In genomic region chr17:50419966-50420365, GRCm38 (mm10) we compare ENCODE assay signal across 8 mouse cellular contexts.
A peak's percentile ranks its signal among the peaks of the same experiment; 100 is the strongest.
DNase-seq lines count a peak whose midpoint lies in the region; ATAC-seq lines count a peak whose summit lies in the region.

No protein-coding gene starts in this region.

- no peak overlapping the region for H3K27ac ChIP-seq in kidney, embryonic 16.5 days (ENCODE audit: low read length)
- H3K27ac ChIP-seq in forebrain, embryonic 13.5 days: no peak overlapping the region
- no peak overlapping the region for H3K27ac ChIP-seq in liver, embryonic 16.5 days (ENCODE audit: low read length)

- H3K4me2 ChIP-seq in kidney, embryonic 16.5 days (replicated peaks; ENCODE audit: low read depth, low read length): no peak overlapping the region
- no peak overlapping the region for H3K4me2 ChIP-seq in forebrain, embryonic 13.5 days
- H3K4me2 ChIP-seq in liver, embryonic 16.5 days (ENCODE audit: low read depth, low read length): no peak overlapping the region

- H3K9me3 ChIP-seq in kidney, embryonic 16.5 days (ENCODE audit: low read length): peaks cover 13% of the 10 kb centered on the region
- H3K9me3 ChIP-seq in forebrain, embryonic 13.5 days (replicated peaks): peaks cover 6% of the 10 kb centered on the region
- H3K9me3 ChIP-seq in liver, embryonic 16.5 days (replicated peaks; ENCODE audit: control insufficient read depth, low read length): no peaks in the 10 kb centered on the region

- H3K4me1 ChIP-seq in kidney, embryonic 16.5 days (ENCODE audit: insufficient read depth, low read length): no peaks in the 10 kb centered on the region
- no peaks in the 10 kb centered on the region for H3K4me1 ChIP-seq in forebrain, embryonic 13.5 days
- peaks cover 8% of the 10 kb centered on the region for H3K4me1 ChIP-seq in liver, embryonic 16.5 days (ENCODE audit: control insufficient read depth, low read depth, low read length)

- no peak overlapping the region for H3K4me3 ChIP-seq in kidney, embryonic 16.5 days (ENCODE audit: low read length)
- no peak overlapping the region for H3K4me3 ChIP-seq in forebrain, embryonic 13.5 days
- H3K4me3 ChIP-seq in liver, embryonic 16.5 days (ENCODE audit: low read depth, low read length): no peak overlapping the region

- no peaks in the 10 kb centered on the region for H3K36me3 ChIP-seq in kidney, embryonic 16.5 days (ENCODE audit: insufficient read depth, low read length)
- H3K36me3 ChIP-seq in forebrain, embryonic 13.5 days (ENCODE audit: poor library complexity, severe bottlenecking): no peaks in the 10 kb centered on the region
- no peaks in the 10 kb centered on the region for H3K36me3 ChIP-seq in liver, embryonic 16.5 days (ENCODE audit: control insufficient read depth, insufficient read depth)

- peak; percentile 87 for ATAC-seq in kidney, embryonic 16.5 days (ENCODE audit: low FRiP score, low TSS enrichment)
- ATAC-seq in activated CD4-positive, CD25-positive, alpha-beta regulatory T cell, adult 4 months: peak; percentile 44
- ATAC-seq in forebrain, embryonic 13.5 days: peak; percentile 85
- peak; percentile 97 for ATAC-seq in liver, embryonic 16.5 days (ENCODE audit: low read depth)

- WGBS in kidney, embryonic 16.5 days: 83% methylated on average over 10 of the region's 12 CpGs
- 95% methylated on average over 9 of the region's 12 CpGs for WGBS in forebrain, embryonic 13.5 days
- 60% methylated on average over 12 of the region's 12 CpGs for WGBS in liver, embryonic 16.5 days (ENCODE audit: insufficient replicate concordance)

- H3K27me3 ChIP-seq in kidney, embryonic 16.5 days (ENCODE audit: insufficient read depth, low read length): no peaks in the 10 kb centered on the region
- H3K27me3 ChIP-seq in forebrain, embryonic 13.5 days: no peaks in the 10 kb centered on the region
- no peaks in the 10 kb centered on the region for H3K27me3 ChIP-seq in liver, embryonic 16.5 days (ENCODE audit: control insufficient read depth, insufficient read depth, low read depth, low read length)

- DNase-seq in kidney, adult 8-10 months: no peak
- DNase-seq in spleen, adult 12 weeks (ENCODE audit: low spot score): no peak
- DNase-seq in cerebellum, adult 11 months: no peak
- no peak for DNase-seq in layer of hippocampus, adult 18-20 months (ENCODE audit: low spot score in 2 of 2)

- H3K9ac ChIP-seq in kidney, embryonic 16.5 days (replicated peaks; ENCODE audit: low read length): no peak overlapping the region
- H3K9ac ChIP-seq in forebrain, embryonic 13.5 days: no peak overlapping the region
- no peak overlapping the region for H3K9ac ChIP-seq in liver, embryonic 16.5 days (ENCODE audit: low read depth, low read length)

Comparison
In these comparisons a context has a peak if more than half of its experiments do, and no peak if none do; other contexts are left out.
1. ATAC-seq: peak in every context shown above with its lines; median percentile 97 in liver, embryonic 16.5 days; 87 in kidney, embryonic 16.5 days; 85 in forebrain, embryonic 13.5 days; 44 in activated CD4-positive, CD25-positive, alpha-beta regulatory T cell, adult 4 months.